Mouse (Mus musculus) liver, embryonic 12.5 days (tissue): ENCODE measurements at regions not wholly inside any gene's neighbourhood (a gene's known extent, or its start where the extent isn't known, plus 50 kb on each side); places are given as distances from the start of the nearest gene placed in this dataset.

ENCODE experiments used
- ATAC-seq: fragments of 200-750 bp; cut with Nextera tagmentation; 2 replicates; pipeline ENCODE4 v1.8.0; 2017; ENCODE audit warnings: moderate number of reproducible peaks, mild to moderate bottlenecking, moderate library complexity
- H3K27ac ChIP-seq: fragments of 300-500 bp; sonication (generic); 2 replicates; pipeline ENCODE4 v1.5.1; 2016; ENCODE audit warnings: mild to moderate bottlenecking
- H3K27me3 ChIP-seq: fragments of 300-500 bp; sonication (generic); replicated peaks from 2 replicates; pipeline ENCODE4 v1.6.1; 2016; ENCODE audit warnings: mild to moderate bottlenecking, moderate library complexity
- H3K36me3 ChIP-seq: fragments of 300-500 bp; sonication (generic); 2 replicates; pipeline ENCODE4 v1.6.1; 2016; ENCODE audit warnings: mild to moderate bottlenecking, moderate library complexity
- H3K4me1 ChIP-seq: fragments of 300-500 bp; sonication (generic); 2 replicates; pipeline ENCODE4 v1.6.1; 2016
- H3K4me2 ChIP-seq: fragments of 300-500 bp; sonication (generic); 2 replicates; pipeline ENCODE4 v1.6.1; 2016; ENCODE audit warnings: mild to moderate bottlenecking, moderate library complexity
- H3K4me3 ChIP-seq: fragments of 300-500 bp; sonication (generic); 2 replicates; pipeline ENCODE4 v1.5.1; 2016; ENCODE audit warnings: mild to moderate bottlenecking, moderate library complexity
- H3K9ac ChIP-seq: fragments of 300-500 bp; sonication (generic); 2 replicates; pipeline ENCODE4 v1.6.1; 2016; ENCODE audit warnings: mild to moderate bottlenecking, moderate library complexity
- H3K9me3 ChIP-seq: fragments of 300-500 bp; sonication (generic); replicated peaks from 2 replicates; pipeline ENCODE4 v1.6.1; 2016; ENCODE audit warnings: mild to moderate bottlenecking, moderate library complexity
- WGBS: fragments of 180-500 bp; shearing (Covaris S2); methylation state at CpG from one replicate; pipeline ENCODE4 v1.1.7; 2016; ENCODE audit not compliant: insufficient replicate concordance; 5-methylcytosine and 5-hydroxymethylcytosine counted together

DNA sequence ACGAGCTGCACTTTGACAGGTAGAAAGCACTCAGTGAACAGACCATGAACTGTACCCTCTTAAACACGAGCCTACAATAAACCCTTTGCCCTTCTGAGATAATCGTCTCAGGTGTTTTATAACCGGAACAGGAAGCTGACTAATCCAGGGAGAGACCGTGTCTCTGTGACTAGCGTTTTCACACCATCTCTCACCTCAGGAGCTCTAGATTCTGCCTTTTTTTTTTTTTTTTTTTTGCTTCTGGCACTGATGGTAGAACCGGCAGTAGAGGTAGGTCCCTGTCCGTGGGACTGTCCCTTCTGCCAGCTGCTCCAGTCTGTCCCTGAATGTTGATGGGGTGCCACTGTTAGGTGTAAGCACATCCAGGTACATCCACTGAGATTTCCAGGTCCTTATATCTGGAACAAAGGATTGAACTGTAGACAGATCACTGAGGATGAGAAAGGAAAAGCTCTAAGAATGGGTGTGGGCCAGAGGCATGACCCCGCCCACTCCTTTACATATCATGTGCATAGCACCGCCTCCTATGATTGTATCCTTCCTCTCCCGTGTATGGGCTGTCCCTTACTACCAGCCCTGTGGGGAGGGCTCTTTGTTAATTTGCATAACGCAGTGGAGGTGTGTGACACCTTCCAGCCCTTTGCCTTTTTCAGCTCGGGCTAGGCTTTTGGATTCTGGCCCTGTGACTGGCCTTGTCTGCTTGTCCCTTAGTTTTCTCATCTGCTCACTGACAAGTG lies 70.7 kb upstream of the Lrpap1 start:
- Histone ChIP-seq H3K4me3 (no peak overlapping the region), H3K4me2 (0 out of 2 replicates have a peak overlapping the region, but pooled peaks have one; percentile 15), H3K9me3 (no peaks in the 10 kb centered on the region), H3K27ac (0 out of 2 replicates have a peak overlapping the region, but pooled peaks have one; percentile 31), H3K36me3 (no peaks in the 10 kb centered on the region), H3K27me3 (peaks cover 45% of the 10 kb centered on the region), H3K9ac (no peak overlapping the region), H3K4me1 (peaks cover 14% of the 10 kb centered on the region)
- WGBS, result 43% methylated on average over 13 of the region's 13 CpGs
- peak; percentile 90 for ATAC-seq

DNA sequence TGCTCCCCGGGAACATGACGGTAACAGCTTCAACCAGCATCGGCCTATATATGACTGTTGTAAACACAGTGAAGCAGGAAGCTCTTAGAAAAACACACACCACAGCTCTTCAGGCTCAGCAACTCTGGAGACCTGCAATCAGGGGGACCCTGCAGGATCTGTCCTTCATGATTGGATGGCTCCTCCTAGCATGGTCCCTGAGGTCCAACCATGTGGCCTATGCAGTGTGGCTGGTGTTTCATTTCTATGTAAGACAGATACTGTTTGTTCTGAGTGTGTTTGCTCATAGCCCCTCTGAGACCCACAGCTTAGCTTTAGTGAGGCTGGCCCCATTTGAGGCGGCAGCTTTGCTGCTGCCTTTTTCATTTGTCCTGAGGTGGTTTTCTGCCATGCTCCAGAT lies 68.8 kb upstream of the Lrpap1 start:
- ATAC-seq, result no peak
- H3K36me3 ChIP-seq, result no peaks in the 10 kb centered on the region
- WGBS, result 69% methylated on average over 4 of the region's 4 CpGs
- H3K4me3 ChIP-seq, result no peak overlapping the region
- H3K4me2 ChIP-seq, result no peak overlapping the region
- H3K4me1 ChIP-seq, result peaks cover 14% of the 10 kb centered on the region
- no peaks in the 10 kb centered on the region for H3K9me3 ChIP-seq
- no peak overlapping the region for H3K27ac ChIP-seq
- H3K9ac ChIP-seq, result no peak overlapping the region
- H3K27me3 ChIP-seq, result peaks cover 44% of the 10 kb centered on the region

DNA sequence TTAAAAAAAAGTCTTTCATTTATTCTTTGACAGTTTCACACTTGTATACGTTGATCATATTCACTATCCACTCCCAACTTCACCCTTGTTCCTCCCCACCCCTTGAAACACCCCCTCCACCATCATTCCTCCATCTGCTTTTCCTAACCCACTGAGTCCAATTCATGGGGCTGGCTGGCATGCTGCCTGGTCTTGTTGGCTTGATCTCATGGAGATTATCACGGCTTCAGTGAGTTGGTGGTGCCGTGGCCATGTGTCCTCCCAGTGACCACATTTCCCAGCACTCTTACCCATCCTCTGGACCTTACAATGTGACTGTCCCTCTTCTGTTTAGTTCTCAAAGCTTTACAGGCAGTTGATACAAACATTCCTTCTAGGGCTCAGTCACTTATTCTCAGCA lies 65.8 kb upstream of the Lrpap1 start:
- ATAC-seq, result no peak
- Histone ChIP-seq H3K9me3 (no peaks in the 10 kb centered on the region), H3K27ac (no peak overlapping the region), H3K9ac (no peak overlapping the region), H3K4me1 (peaks cover 6% of the 10 kb centered on the region), H3K4me3 (no peak overlapping the region), H3K4me2 (no peak overlapping the region), H3K36me3 (no peaks in the 10 kb centered on the region), H3K27me3 (peaks cover 28% of the 10 kb centered on the region)
- 67% methylated on average over 3 of the region's 3 CpGs for WGBS

DNA sequence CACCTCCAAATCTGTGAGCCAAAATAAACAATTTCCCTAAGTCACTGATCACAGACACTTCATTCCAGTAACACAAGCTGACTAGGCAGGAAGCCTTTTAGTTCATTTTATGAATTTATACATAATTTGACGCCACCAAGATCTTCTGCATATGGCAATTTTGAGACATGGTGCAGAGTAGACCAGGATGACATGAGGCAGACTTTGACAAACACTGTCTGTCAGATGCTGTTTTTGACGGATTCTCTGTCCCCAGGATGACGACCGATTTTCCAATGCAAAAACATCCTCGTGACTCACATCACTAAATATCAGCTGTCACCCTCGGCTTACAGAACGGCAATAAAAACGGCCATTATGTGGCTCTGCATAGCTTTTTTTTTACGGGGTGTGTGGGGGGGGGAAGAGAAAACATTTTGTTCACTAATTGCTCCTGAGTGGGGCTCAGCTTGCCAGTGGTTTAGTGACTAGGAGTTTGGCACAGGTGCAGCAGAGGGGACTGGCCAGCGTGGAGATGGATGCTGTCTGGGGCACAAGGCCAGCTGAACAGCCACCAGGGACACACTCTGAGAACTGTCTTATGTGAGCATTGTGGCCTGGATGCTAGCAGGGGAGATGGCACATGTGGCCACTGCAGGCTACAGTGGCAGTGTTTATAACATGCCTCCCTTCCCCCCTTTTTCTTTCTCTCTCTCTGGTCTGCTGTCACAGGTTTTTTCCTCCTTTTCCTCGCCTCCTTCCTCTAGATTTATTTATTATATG lies 65.0 kb upstream of the Lrpap1 start:
- Histone ChIP-seq H3K9ac (no peak overlapping the region), H3K36me3 (no peaks in the 10 kb centered on the region), H3K4me3 (no peak overlapping the region), H3K4me1 (peaks cover 11% of the 10 kb centered on the region), H3K4me2 (no peak overlapping the region), H3K27me3 (peaks cover 28% of the 10 kb centered on the region), H3K27ac (no peak overlapping the region), H3K9me3 (no peaks in the 10 kb centered on the region)
- no peak for ATAC-seq
- WGBS, result 75% methylated on average over 11 of the region's 11 CpGs

DNA sequence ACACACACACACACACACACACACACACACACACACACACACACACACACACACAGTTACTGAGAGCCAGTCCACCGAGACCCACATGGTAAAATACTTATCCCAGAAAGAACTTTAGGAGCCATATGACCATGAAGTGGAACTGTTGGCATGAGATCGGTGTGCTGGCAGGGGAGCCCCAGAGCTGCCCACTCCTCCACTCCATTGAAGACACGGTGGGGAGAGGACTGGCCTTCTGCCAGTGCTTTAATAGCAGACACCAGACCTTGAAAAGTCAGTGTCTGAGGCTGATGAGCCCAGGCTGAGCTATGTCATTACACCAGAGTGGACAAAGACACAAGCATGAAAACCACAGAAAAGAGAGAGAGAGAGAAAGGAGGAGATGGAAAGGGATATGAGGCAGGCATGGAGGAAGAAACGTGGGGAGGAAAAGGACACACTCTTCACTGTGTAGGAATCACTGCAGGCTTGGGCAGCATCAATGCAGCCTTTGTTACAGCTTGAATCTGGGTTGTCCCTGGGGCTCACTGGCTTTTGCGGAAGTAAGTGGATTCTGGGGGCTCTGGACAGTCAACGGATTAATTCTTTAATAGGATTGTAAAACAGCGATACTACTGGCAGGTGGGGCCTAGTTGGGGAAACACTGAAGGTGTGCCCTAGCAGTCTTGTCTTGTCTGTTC lies 64.2 kb upstream of the Lrpap1 start:
- H3K27ac ChIP-seq, result no peak overlapping the region
- 66% methylated on average over 7 of the region's 7 CpGs for WGBS
- peaks cover 19% of the 10 kb centered on the region for H3K4me1 ChIP-seq
- H3K9ac ChIP-seq, result no peak overlapping the region
- no peak overlapping the region for H3K4me3 ChIP-seq
- peaks cover 28% of the 10 kb centered on the region for H3K27me3 ChIP-seq
- no peaks in the 10 kb centered on the region for H3K36me3 ChIP-seq
- H3K9me3 ChIP-seq, result no peaks in the 10 kb centered on the region
- ATAC-seq, result no peak
- H3K4me2 ChIP-seq, result no peak overlapping the region

DNA sequence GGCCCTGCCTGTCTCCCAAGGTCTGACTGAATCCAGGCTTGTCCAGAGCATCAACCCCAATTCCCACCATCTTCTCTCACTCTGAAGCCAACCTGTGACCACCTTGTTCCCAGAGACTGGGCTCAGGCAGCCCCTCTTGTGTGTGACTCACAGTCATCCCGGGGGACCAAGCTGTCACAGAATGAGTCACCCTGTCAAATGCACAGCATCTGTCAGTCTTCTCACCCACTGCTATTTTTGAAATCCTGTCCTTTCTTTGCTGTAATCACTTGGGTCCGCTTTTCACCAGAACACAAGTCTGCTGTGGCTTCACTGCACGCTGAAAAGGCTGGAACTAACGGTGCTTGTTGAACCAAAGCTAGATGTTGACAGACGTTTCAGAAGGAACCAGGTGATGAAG lies 63.3 kb upstream of the Lrpap1 start:
- no peak for ATAC-seq
- H3K9me3 ChIP-seq, result no peaks in the 10 kb centered on the region

DNA sequence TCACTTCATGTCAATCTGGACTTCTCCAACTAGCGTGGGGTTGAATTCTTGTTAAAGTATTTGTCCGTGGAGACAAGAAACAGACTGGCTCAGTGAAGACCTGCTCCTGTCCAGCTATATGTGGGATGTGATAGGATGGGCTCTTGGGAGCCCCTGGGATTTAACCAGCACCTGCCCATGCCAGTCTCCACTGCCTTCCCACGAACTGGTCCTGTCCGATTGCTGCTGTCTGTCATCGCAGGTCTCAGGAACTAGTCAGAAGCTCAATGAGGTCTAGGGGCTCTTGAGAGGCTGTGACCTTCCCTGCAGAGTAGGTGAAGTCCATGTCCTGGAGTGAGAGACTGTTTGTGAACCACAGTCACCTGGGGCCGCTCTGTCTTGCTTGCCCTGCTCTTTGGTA lies 62.8 kb upstream of the Lrpap1 start:
- no peaks in the 10 kb centered on the region for H3K36me3 ChIP-seq
- no peak overlapping the region for H3K9ac ChIP-seq
- H3K4me1 ChIP-seq, result peaks cover 27% of the 10 kb centered on the region
- H3K4me3 ChIP-seq, result no peak overlapping the region
- H3K27ac ChIP-seq, result no peak overlapping the region
- no peaks in the 10 kb centered on the region for H3K9me3 ChIP-seq
- no peak for ATAC-seq
- peaks cover 28% of the 10 kb centered on the region for H3K27me3 ChIP-seq
- H3K4me2 ChIP-seq, result no peak overlapping the region
- 66% methylated on average over 6 of the region's 6 CpGs for WGBS

More for the DNA sequence above, 63.3 kb upstream of the Lrpap1 start:
- Histone ChIP-seq H3K9ac (no peak overlapping the region), H3K4me2 (no peak overlapping the region), H3K27ac (no peak overlapping the region), H3K4me1 (peaks cover 23% of the 10 kb centered on the region), H3K36me3 (no peaks in the 10 kb centered on the region), H3K27me3 (peaks cover 28% of the 10 kb centered on the region), H3K4me3 (no peak overlapping the region)
- WGBS, result 66% methylated on average over 5 of the region's 5 CpGs

DNA sequence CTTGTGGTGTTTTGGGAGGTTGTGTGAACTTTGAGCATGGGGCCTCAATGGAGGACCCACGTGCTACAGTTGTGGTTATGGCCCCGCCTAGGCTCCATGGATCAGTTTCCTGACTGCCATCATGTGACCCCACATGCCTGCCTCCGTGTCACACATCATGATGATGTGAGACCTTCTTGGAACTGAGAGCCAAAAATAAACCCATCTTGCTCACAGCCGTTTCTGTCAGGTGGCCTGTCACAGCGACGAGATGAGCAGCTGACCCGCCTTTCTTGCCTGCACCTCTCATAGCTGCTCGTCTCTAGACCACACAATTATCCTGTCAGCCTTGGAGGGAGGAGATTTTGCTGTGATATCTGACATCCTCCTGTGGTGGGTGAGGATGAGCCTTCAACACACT lies 60.4 kb upstream of the Lrpap1 start:
- H3K36me3 ChIP-seq, result no peaks in the 10 kb centered on the region
- H3K27me3 ChIP-seq, result peaks cover 20% of the 10 kb centered on the region
- 36% methylated on average over 8 of the region's 8 CpGs for WGBS
- 0 out of 2 replicates have a peak overlapping the region, but pooled peaks have one; percentile 7 for H3K27ac ChIP-seq
- no peaks in the 10 kb centered on the region for H3K9me3 ChIP-seq
- H3K4me1 ChIP-seq, result peaks cover 49% of the 10 kb centered on the region
- ATAC-seq, result no peak
- no peak overlapping the region for H3K4me2 ChIP-seq
- H3K9ac ChIP-seq, result no peak overlapping the region
- no peak overlapping the region for H3K4me3 ChIP-seq

DNA sequence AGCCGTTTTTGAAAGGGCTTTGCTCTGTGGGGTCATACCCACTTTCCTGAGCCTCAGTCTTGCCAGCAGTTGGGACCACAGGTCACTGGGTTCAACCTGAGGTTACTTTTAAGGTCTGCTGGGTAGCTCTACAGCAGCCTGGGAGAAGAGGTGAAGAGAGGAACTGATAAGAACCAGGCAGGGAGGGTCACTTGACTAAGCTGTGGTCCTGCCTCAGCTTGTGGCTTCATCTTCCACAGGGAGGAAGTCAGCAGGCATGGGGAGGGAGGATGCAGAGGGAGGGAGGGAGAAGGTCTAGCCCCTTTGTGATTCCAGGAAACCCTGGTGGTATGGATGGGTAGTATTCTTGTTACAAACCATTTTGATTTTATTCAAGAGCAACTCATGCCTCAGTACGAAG lies 59.9 kb upstream of the Lrpap1 start:
- Histone ChIP-seq H3K27me3 (peaks cover 19% of the 10 kb centered on the region), H3K27ac (0 out of 2 replicates have a peak overlapping the region, but pooled peaks have one; percentile 7), H3K36me3 (no peaks in the 10 kb centered on the region), H3K4me3 (no peak overlapping the region), H3K4me2 (no peak overlapping the region), H3K9me3 (no peaks in the 10 kb centered on the region), H3K9ac (peak overlapping the region; percentile 35; the same call in 1 of the 2 replicates), H3K4me1 (peaks cover 54% of the 10 kb centered on the region)
- 52% methylated on average over 2 of the region's 2 CpGs for WGBS
- ATAC-seq, result no peak

DNA sequence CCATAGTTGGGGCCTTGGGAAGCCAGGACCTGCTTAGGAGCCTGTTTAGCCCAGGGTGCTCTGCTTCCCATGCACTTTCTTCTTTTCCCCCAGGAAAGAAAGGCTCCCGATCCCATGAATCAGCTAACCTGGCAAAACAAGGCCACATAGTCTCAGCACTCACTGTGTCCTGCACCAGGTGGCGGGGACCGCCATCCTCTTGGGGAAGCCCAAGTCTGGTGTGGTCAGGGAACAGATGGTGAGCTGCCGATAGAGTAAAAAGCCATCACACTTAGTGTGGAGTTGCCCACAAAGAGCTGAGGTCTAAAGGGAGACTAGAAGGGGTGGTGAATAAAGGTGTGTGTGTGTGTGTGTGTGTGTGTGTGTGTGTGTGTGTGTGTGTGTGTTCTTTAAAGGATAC lies 57.0 kb upstream of the Lrpap1 start:
- H3K4me3 ChIP-seq, result no peak overlapping the region
- no peaks in the 10 kb centered on the region for H3K36me3 ChIP-seq
- WGBS, result 84% methylated on average over 4 of the region's 4 CpGs
- ATAC-seq, result no peak
- H3K27me3 ChIP-seq, result no peaks in the 10 kb centered on the region; the same call in 1 of the 2 replicates
- H3K9ac ChIP-seq, result peak overlapping the region; percentile 36; the same call in 1 of the 2 replicates
- peaks cover 83% of the 10 kb centered on the region for H3K4me1 ChIP-seq
- H3K27ac ChIP-seq, result peak overlapping the region; percentile 71
- no peaks in the 10 kb centered on the region for H3K9me3 ChIP-seq
- peak overlapping the region; percentile 49 for H3K4me2 ChIP-seq

DNA sequence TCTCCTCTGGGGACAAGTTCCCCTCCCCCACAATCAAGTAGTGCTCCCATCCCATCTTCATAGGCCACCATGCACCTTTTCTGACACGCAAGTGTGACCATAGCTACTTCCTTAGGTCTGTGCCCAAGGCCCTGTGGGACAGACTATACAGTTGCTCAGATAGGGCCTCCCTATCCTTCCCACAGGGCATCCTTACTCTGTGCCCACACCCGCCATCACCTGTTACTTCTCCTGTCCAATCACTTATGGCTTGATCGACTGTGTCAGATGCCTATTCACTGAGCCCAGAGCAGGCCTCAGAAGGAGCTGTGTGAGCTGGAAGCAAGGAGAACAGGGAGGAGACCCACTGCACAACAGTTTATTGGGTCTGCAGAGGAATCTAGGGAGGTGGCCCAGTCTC lies 56.6 kb upstream of the Lrpap1 start:
- ATAC-seq, result peak; percentile 61
- peak overlapping the region; percentile 36; the same call in 1 of the 2 replicates for H3K9ac ChIP-seq
- peak overlapping the region; percentile 71 for H3K27ac ChIP-seq
- H3K36me3 ChIP-seq, result no peaks in the 10 kb centered on the region
- H3K4me3 ChIP-seq, result no peak overlapping the region
- WGBS, result 76% methylated on average over 3 of the region's 3 CpGs
- peak overlapping the region; percentile 49 for H3K4me2 ChIP-seq
- H3K4me1 ChIP-seq, result peaks cover 86% of the 10 kb centered on the region
- no peaks in the 10 kb centered on the region; the same call in 1 of the 2 replicates for H3K27me3 ChIP-seq
- no peaks in the 10 kb centered on the region for H3K9me3 ChIP-seq
